Mouse (Mus musculus): ENCODE results near the gene Cemip. TPM values are rescaled to one million over a fixed set of nuclear protein-coding genes. Genes with fewer than 3 reads are reported as not detected.

Gene Cemip
- polyA plus RNA-seq, 2 experiments: 0.59 to 0.83 TPM

DNA sequence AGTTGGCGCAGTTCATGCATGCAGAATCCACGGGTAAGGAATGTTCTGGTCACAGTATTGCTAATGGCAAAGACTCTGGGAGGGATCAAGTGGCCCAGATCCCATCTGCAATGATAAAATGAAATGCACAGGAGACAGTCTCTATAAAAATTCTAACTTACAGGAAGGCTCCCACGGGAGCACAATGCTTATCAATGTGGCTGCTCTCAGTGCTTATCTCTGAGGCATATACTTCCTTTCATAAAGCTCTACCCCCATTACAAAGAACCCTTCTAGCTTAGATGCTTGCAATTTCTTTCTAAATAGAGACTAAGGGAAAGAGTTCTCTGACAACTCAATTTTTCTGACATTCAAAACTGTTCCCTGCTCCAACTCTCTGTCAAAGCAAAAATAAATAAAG lies 35.5 kb upstream of the Cemip start:
- no peaks in the 10 kb centered on the region for H3K36me3 ChIP-seq (ENCODE audit: control insufficient read depth, insufficient read depth, low read length)
- H3K9me3 ChIP-seq (ENCODE audit: control insufficient read depth, low read length): no peaks in the 10 kb centered on the region
- no peak overlapping the region for H3K27ac ChIP-seq (replicated peaks; ENCODE audit: low read depth, low read length)
- peaks cover 32% of the 10 kb centered on the region; the same call in 1 of the 2 replicates for H3K4me1 ChIP-seq (ENCODE audit: control insufficient read depth, insufficient read depth, low read length)
- H3K4me3 ChIP-seq (replicated peaks; ENCODE audit: low read length): no peak overlapping the region
- DNase-seq (ENCODE audit: low spot score) (no peak), ATAC-seq (ENCODE audit: low FRiP score, low read depth) (no peak)
- H3K9ac ChIP-seq (ENCODE audit: low read depth, low read length, severe bottlenecking): no peak overlapping the region
- no peaks in the 10 kb centered on the region for H3K27me3 ChIP-seq (ENCODE audit: control insufficient read depth, insufficient read depth, low read length)
- no peak for TF ChIP-seq POLR2A (IDR thresholded peaks at IDR 0.05; ENCODE audit: borderline replicate concordance, extremely low read depth, insufficient read depth, insufficient read length)
- 82% methylated on average over 3 of the region's 3 CpGs for WGBS
- H3K4me2 ChIP-seq (replicated peaks; ENCODE audit: low read depth, low read length, severe bottlenecking): no peak overlapping the region

DNA sequence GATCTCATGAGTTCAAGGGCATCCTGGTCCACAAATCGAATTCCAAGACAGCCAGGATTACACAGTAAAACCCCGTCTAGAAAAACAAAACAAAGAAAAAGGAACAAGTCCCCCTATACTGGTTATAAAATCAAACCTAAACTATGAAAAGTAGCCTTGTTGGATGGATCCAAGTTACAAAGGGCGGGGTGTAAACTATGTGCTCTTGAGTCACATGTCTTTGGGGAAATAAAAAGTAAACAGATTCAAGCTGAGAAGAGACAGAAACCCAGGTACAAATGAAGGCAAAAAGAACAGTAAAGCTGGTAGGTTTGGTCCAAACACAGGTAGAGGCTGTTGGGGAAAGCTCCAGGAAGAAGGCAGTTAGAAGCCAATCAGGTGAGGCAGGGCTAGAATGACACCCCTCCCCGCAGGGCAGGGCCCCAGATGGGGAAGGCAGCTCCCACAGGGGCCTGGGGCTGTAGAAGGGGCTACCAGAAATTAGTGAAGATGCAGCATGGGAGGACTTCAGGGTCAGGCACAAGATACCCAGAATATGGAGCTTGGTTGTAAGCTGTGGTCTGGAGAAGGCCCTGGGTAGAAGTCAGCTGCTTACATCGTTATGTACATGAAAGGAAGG lies 33.9 kb upstream of the Cemip start:
- 53% methylated on average over 5 of the region's 5 CpGs for WGBS
- no peak overlapping the region for H3K27ac ChIP-seq (replicated peaks; ENCODE audit: low read depth, low read length)
- H3K36me3 ChIP-seq (ENCODE audit: control insufficient read depth, insufficient read depth, low read length): no peaks in the 10 kb centered on the region
- no peak overlapping the region for H3K9ac ChIP-seq (ENCODE audit: low read depth, low read length, severe bottlenecking)
- TF ChIP-seq POLR2A (IDR thresholded peaks at IDR 0.05; ENCODE audit: borderline replicate concordance, extremely low read depth, insufficient read depth, insufficient read length): no peak
- no peak overlapping the region for H3K4me2 ChIP-seq (replicated peaks; ENCODE audit: low read depth, low read length, severe bottlenecking)
- no peaks in the 10 kb centered on the region for H3K27me3 ChIP-seq (ENCODE audit: control insufficient read depth, insufficient read depth, low read length)
- no peaks in the 10 kb centered on the region for H3K9me3 ChIP-seq (ENCODE audit: control insufficient read depth, low read length)
- DNase-seq (ENCODE audit: low spot score) (no peak), ATAC-seq (ENCODE audit: low FRiP score, low read depth) (no peak)
- H3K4me3 ChIP-seq (replicated peaks; ENCODE audit: low read length): no peak overlapping the region
- peaks cover 28% of the 10 kb centered on the region; the same call in 1 of the 2 replicates for H3K4me1 ChIP-seq (ENCODE audit: control insufficient read depth, insufficient read depth, low read length)

DNA sequence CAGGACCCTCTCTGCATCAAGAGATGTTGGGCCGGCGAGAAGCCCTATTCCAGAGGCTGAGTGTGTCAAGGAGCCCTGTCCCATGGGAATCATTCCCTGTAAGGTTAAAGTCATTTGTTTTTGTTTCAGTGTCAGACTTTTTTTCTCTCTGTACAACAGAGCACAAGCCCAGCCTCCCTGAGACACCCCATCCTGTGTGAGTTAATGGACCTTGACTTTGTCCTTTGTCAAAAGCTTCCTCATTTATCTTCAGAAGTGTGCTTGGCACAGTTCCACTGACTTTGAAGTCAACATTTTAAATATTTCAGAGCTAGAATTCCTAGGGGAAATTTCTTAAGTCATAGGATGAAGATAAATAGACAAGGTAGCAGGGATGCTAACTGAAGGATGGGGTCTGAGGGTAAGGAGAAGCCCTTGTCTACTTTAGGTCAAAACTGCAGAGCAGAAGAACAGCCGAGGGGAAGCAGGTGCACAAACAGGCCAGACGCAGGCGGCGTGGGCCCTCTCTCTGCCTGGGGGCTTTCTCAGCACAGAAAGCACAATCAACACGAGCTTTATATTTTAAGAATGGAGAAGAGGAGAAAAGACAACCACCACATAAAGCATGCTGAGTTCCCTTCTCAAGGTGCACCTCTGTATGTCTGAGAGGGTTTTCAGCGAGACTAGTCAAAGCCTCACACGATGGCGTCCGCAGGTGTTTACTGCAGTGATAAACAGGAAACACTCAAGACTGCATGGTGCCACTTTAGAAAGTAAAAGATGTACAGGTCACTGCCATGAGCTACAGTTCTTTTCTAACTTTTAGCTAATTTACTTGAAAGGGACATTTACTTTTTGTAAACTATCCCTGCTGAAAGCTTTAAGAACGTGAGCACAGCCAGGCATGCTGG lies 33.2 kb upstream of the Cemip start:
- 73% methylated on average over 12 of the region's 12 CpGs for WGBS
- Histone ChIP-seq H3K4me3 (replicated peaks; ENCODE audit: low read length) (no peak overlapping the region), H3K9ac (ENCODE audit: low read depth, low read length, severe bottlenecking) (no peak overlapping the region), H3K4me2 (replicated peaks; ENCODE audit: low read depth, low read length, severe bottlenecking) (no peak overlapping the region), H3K4me1 (ENCODE audit: control insufficient read depth, insufficient read depth, low read length) (peaks cover 28% of the 10 kb centered on the region; the same call in 1 of the 2 replicates), H3K36me3 (ENCODE audit: control insufficient read depth, insufficient read depth, low read length) (no peaks in the 10 kb centered on the region), H3K9me3 (ENCODE audit: control insufficient read depth, low read length) (no peaks in the 10 kb centered on the region), H3K27me3 (ENCODE audit: control insufficient read depth, insufficient read depth, low read length) (no peaks in the 10 kb centered on the region), H3K27ac (replicated peaks; ENCODE audit: low read depth, low read length) (no peak overlapping the region)
- DNase-seq (ENCODE audit: low spot score) (no peak), ATAC-seq (ENCODE audit: low FRiP score, low read depth) (no peak)
- no peak for TF ChIP-seq POLR2A (IDR thresholded peaks at IDR 0.05; ENCODE audit: borderline replicate concordance, extremely low read depth, insufficient read depth, insufficient read length)

DNA sequence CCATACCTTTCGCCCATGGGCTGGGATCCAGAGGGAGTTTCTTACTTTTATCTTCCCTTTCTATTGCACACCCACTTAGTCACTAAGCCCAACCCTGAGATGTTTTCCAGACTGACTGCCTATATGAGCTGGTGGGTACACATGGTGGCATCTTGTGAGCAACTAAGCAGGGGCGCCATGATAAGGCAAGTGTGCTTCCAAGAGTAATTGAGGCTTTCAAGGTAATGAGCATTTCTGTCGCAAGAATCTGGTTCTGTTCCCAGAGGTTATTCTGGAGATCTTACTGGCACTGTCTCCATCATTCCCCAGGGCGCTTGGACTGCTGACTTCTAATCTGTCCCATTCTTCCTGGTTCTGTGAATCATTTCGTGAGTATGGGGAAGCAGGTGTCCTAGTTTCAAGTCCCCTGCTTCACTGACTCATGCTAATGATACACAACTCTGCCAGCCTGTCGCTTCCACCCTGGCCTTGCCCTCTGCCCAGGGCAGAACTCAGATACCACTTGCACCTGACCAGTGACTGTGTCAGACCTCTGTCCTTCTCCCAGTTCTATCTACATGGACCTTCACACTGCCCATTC lies 31.3 kb upstream of the Cemip start:
- TF ChIP-seq POLR2A (IDR thresholded peaks at IDR 0.05; ENCODE audit: borderline replicate concordance, extremely low read depth, insufficient read depth, insufficient read length): no peak
- Histone ChIP-seq H3K9ac (ENCODE audit: low read depth, low read length, severe bottlenecking) (no peak overlapping the region), H3K4me2 (replicated peaks; ENCODE audit: low read depth, low read length, severe bottlenecking) (no peak overlapping the region), H3K27ac (replicated peaks; ENCODE audit: low read depth, low read length) (no peak overlapping the region), H3K36me3 (ENCODE audit: control insufficient read depth, insufficient read depth, low read length) (peaks cover 16% of the 10 kb centered on the region; the same call in 1 of the 2 replicates), H3K27me3 (ENCODE audit: control insufficient read depth, insufficient read depth, low read length) (no peaks in the 10 kb centered on the region), H3K4me3 (replicated peaks; ENCODE audit: low read length) (no peak overlapping the region), H3K9me3 (ENCODE audit: control insufficient read depth, low read length) (no peaks in the 10 kb centered on the region), H3K4me1 (ENCODE audit: control insufficient read depth, insufficient read depth, low read length) (peaks cover 28% of the 10 kb centered on the region; the same call in 1 of the 2 replicates)
- DNase-seq (ENCODE audit: low spot score): no peak
- no peak for ATAC-seq (ENCODE audit: low FRiP score, low read depth)
- WGBS: 82% methylated on average over 6 of the region's 6 CpGs

Data from limb, embryonic 14.5 days (tissue).